Mouse (Mus musculus): Measurements from ENCODE around the gene Ccng2.

DNA sequence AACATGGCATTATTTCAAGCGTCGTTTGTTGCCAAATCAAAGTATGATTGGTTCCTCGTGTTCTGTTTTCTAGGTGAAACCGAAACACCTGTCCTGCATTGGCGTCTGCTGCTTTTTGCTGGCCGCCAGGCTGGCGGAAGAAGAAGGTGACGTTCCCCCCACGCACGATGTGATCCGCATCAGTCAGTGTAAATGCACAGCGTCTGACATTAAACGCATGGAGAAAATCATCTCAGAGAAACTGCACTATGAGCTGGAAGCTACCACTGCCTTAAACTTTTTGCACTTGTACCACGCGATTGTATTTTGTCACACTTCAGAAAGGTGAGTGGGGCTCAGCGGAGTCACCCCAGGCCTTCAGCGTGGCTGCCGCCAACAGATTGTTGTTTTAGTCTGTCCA lies 3.7 kb downstream of the Ccng2 start:
- TF ChIP-seq CTCF (IDR thresholded peaks at IDR 0.05; ENCODE audit: low read depth), result no peak
- no peak for TF ChIP-seq EP300 (IDR thresholded peaks at IDR 0.05; ENCODE audit: low read depth)

Measured in liver, postnatal 0 days (tissue).